Mouse (Mus musculus): ENCODE results near the gene Slamf6.
A peak's percentile ranks its signal among the peaks of the same experiment; 100 is the strongest.
"Not testable (repeated sequence)": the region's sequence is repeated elsewhere in the genome, so short reads cannot be mapped to it uniquely, and the experiment has no call there.

The Slamf6 gene

GRCm38 (mm10) chr1:171957411-171957810 lies 40.1 kb downstream of the Slamf6 start:
- DNase-seq = no peak

- DNase-seq = no peak
Observed at GRCm38 (mm10) chr1:171960726-171961125, 43.4 kb downstream of the Slamf6 start.

GRCm38 (mm10) chr1:171961704-171962103 lies 44.4 kb downstream of the Slamf6 start:
- peak; percentile 61 for DNase-seq

DNA sequence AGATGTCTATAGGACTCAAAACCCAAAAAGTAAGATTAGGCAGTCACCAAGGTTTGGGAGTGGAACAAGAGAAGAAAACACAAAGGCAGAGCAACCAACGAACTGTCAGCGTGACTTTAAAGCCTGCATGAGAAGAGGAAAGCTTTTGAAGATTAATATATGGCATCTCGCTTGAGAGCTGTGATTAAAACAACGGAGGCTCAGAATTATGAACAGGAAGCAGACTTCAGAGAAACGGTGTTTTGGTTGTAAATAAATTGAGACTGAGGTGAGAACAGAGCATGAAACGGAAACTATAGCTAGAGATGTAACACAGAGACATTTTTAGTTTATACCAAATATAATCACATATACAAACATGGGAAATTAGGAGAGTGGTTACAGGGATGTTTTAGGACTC lies 46.3 kb downstream of the Slamf6 start:
- no peak for DNase-seq

DNA sequence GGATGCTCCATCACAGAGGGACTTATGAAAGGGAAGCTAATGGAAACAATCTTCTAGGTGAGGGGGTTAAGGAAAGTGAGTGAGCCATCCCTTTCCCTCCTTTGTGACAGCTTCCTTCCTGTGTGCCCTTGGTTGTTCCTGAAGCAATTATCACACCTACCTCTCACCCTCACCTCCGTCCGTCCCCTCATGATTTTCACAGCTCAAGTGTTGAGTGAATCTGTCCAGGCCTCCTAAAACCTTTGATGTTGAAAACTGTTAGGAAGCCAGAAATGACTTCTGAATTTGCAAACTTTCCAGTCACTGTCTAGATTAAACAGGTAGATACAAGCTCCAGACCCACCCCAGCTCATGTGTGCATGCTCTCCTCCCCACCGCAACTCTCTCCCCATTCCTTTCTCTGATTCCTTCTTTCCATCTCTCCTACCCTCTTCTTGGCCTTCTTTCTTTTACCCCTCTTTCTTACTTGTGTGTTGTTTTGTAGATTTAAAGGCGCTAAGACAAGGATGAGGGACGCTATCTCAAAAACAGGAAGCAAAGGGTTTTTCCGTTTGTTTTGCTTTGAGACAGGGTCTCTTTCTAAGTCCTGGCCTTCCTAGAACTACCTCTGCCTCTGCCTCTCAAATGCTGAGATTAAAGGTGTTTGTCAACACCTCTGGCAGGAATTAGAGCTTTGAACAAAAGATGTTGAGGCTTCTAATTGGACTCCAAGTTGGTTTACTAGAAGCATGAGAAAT lies 48.9 kb downstream of the Slamf6 start:
- no peak for DNase-seq

GRCm38 (mm10) chr1:171969221-171969620 lies 51.9 kb downstream of the Slamf6 start:
- no peak for DNase-seq

- no peak for DNase-seq
Observed at GRCm38 (mm10) chr1:171970854-171971586, 53.7 kb downstream of the Slamf6 start.

DNA sequence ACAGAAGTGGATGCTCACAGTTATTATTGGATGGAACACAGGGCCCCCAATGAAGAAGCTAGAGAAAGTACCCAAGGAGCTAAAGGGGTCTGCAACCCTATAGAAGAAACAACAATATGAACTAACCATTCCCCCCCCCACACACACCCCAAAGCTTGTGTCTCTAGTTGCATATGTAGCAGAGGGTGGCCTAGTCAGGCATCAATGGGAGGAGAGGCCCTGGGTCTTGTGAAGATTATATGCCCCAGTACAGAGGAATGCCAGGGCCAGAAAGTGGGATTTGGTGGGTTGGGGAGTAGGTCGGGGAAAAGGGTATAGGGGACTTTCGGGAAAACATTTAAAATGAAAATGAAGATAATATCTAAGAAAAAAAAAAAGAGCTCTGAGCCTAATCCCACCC lies 57.0 kb downstream of the Slamf6 start:
- DNase-seq = not testable (repeated sequence)

DNA sequence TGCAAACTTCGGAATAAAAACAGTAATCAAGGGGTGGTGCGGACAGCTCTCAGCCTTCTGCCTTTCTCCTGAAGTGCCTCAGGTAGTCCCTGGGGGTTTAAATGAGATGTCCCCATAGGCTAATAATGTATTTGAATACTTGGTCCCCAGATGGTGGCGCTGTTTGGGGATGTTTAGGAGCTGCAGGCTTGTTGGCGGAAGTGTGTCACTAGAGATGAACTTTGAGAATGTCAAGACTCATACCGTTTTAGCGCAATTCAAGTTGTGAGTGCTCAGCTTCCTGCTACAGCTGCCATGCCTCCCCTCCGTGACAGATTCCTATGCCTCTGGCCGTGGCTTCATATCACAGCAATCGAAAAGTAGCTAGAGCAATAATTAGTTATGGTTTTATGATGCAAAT lies 58.1 kb downstream of the Slamf6 start:
- DNase-seq = no peak

- no peak for DNase-seq
Observed at GRCm38 (mm10) chr1:171975831-171976230, 58.5 kb downstream of the Slamf6 start.

DNA sequence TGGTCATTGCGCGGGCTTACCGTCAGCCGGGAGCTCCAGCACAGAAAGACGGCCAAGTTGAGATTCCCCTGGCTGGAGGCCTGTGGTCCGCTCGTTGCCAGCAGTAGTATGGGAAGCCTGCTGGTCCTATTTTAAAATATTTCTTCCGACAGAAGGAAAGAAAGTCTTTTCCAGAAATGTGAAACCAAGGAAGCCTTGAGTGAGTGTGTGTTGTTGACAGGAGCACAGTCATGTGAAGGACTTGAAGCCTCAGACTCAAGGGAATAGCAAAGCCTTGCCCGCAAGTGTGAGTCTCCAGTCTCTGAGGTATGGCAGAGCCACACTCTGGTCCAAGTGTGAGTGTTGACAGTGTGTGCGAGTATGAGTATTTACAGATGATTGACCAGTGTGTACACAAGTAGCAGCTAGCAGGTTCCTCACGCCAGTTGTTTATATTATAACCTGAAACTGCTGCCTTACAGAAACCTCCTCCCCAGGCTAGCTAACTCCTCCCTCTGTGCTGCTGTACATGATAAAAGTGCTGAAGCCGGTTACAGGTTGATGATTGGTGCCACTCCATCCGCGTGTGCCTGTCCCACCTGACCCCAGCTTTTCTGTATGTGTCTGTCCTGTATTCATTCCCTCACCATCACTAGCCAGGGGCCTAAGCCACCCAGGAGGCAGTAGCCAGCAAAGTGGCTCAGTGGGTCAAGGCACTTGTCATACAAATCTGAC lies 59.7 kb downstream of the Slamf6 start:
- DNase-seq = no peak

DNA sequence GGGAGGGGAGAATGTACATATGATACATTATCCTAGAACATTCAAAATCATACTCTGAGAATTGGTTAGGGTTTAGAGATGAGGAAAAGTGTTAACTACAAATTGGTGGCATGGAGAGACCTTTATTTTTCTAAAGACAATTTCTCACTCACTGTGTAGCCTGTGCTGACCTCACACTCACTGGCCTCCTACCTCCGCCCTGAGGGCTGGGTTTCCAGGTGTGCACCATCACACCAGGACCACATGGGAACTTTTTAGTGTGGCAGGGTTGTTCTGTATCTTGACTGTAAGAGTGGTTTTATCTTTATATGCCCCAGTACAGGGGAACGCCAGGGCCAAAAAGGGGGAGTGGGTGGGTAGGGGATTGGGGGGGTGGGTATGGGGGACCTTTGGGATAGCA lies 60.6 kb downstream of the Slamf6 start:
- DNase-seq = no peak

- no peak for DNase-seq
Observed at GRCm38 (mm10) chr1:171979969-171980730, 62.8 kb downstream of the Slamf6 start.

DNA sequence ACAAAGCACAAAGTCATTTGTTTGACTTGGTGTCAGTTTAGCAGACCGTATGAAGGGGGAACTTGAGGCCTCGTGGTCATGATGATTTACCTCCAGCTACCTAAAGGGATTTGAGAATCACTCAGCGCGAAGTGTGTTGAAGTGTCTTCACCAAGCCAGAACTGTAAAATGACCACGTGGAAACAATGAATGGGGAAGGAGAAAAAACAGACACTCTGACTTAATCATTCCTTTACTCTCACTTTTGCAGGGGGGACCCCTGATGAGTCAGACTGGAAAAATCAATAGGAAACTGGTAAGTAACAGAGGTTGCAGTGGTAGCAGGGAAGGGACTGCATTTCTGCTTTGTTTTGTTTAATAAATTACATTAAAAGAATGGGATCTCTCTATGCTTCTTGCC lies 64.9 kb downstream of the Slamf6 start:
- no peak for DNase-seq

DNA sequence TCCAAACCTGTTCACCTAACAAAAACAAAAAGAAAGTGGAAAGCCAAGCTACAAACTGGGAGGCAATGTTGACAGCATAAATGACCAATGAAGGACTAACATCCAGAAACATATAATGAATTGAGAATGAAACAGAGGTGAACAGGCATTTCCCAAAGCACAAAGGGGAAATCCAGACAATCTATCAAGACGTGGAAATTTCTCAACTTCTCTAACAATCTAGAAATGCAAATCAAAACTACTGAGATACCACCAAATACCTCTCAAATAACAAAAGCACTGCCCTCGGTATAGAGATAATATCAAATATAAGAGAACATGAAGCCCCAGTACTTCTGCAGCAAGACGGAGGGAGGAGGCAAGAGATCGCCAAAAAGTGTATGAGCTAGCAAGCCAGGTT lies 65.4 kb downstream of the Slamf6 start:
- DNase-seq = no peak

DNA sequence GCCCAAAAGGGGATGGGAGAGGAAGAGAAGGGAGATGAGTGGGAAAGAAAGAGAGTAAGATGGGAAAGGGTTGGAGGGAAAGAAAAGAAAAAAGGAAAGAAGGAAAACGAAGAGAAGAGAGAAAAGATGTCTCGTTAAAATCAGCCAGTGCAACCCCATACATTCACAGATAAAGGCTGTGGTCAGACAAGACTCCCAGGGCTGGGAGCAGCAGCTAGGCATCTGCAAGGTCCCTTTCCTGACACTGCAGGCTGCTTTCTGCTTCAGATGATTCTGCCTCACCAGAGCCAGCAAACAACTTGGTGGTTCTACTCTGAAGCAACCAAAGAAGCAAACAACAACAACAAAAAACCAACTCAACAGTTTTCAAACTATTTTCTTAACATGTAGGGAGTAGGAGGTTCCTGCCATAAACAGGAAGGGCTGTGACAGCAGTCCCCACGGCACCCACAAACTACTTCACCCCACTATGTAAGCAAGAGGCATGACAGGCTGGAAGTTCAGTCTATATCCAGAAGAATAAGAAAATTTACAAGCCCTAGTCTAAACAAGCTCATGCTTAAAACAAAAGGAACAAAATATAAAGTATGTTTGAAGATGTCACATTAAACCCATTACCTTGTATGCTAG lies 66.2 kb downstream of the Slamf6 start:
- DNase-seq = no peak

- no peak for DNase-seq
Observed at GRCm38 (mm10) chr1:171984121-171984520, 66.8 kb downstream of the Slamf6 start.

GRCm38 (mm10) chr1:171991883-171992282 lies 74.6 kb downstream of the Slamf6 start:
- DNase-seq = no peak

DNA sequence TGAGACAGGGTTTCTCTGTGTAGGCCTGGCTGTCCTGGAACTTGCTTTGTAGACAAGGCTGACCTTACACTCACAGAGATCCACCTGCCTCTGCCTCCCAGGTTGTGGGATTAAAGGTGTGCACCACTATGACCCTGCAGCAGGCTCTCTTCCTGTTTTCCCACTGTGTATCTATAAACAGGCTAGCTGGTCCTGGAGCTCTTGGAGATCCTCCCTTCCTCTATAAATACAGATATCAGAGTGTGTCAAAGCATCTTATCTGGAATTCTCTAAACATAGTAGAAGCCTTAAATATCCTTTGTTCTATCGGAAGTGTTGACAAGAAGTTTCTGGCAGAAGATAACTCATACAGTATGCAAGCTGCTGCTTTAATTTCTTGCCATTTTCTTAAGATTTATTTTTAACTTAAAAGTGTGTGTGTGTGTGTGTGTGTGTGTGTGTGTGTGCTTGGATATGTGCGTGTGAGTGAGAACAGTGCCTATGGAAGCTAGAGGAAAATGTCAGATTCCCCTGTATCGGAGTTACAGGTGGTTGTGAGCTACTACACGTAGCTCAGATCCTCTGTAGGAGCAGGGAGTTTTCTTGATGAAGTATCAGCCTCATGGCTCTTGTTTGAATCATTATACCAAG lies 75.7 kb downstream of the Slamf6 start:
- DNase-seq = no peak

- DNase-seq = peak; percentile 44
Observed at GRCm38 (mm10) chr1:171994501-171994900, 77.2 kb downstream of the Slamf6 start.

DNA sequence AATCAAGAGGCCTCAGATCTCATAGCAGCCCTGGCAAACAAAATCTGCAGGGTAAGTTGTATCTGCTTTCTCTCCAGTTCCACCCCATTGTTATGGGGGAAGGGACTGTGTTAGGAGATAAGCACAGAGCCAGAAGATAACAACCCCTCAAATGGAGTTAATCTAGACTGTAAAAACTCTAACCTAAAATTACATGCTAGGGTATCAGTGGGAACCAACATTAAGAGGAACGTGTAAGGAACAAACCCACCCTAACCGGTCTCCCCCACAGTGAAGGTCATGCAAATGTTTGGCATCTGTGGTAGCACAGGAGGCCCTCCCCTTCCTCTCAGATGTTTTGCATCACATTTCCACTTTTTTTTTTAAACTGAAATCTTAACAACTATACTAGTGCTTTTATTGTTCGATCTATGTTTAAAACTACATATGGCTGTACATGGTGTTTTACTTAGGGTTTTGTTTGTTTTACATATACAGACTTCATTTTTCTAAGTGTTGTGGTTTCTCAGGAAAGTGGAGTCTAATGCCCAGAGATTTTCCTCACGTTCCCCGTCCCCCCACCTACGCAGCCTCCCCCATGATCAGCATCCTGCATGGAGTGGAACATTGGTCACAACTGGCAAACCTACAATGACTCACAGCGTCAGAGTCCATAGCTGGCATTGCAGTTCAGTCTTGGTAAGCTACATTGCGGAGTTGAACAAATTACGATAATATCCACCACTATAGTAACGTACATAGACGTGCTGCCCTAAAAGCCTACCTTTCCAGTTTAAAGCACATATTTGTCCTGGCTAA lies 77.8 kb downstream of the Slamf6 start:
- DNase-seq = peak; percentile 6
